Mouse (Mus musculus): ENCODE measurements at regions not wholly inside any gene's neighbourhood (a gene's known extent, or its start where the extent isn't known, plus 50 kb on each side); places are given as distances from the start of the nearest gene placed in this dataset.

- Histone ChIP-seq H3K4me2 (ENCODE audit: low read length) (no peak overlapping the region), H3K4me1 (replicated peaks; ENCODE audit: insufficient read depth, low read length) (no peaks in the 10 kb centered on the region), H3K27ac (no peak overlapping the region), H3K36me3 (ENCODE audit: insufficient read depth, low read length) (no peaks in the 10 kb centered on the region), H3K27me3 (ENCODE audit: insufficient read depth, low read length) (no peaks in the 10 kb centered on the region), H3K9me3 (replicated peaks; ENCODE audit: low read length) (no peaks in the 10 kb centered on the region), H3K4me3 (replicated peaks; ENCODE audit: low read depth, low read length) (no peak overlapping the region), H3K9ac (ENCODE audit: low read depth, low read length) (no peak overlapping the region)
- ATAC-seq (replicated peaks; ENCODE audit: low FRiP score, low read depth) (no peak), DNase-seq (ENCODE audit: low spot score) (peak; percentile 77)
- TF ChIP-seq CTCF (IDR thresholded peaks at IDR 0.05; ENCODE audit: low read depth) = peak; percentile 84
Observed at GRCm38 (mm10) chr1:185546346-185546745, 91.7 kb downstream of the Slc30a10 start.

GRCm38 (mm10) chr1:185572761-185573530, 118.3 kb downstream of the Slc30a10 start:
- DNase-seq (ENCODE audit: low spot score) (no peak), ATAC-seq (replicated peaks; ENCODE audit: low FRiP score, low read depth) (no peak)
- Histone ChIP-seq H3K9me3 (replicated peaks; ENCODE audit: low read length) (no peaks in the 10 kb centered on the region), H3K4me1 (replicated peaks; ENCODE audit: insufficient read depth, low read length) (no peaks in the 10 kb centered on the region), H3K9ac (ENCODE audit: low read depth, low read length) (no peak overlapping the region), H3K4me2 (ENCODE audit: low read length) (no peak overlapping the region), H3K27me3 (ENCODE audit: insufficient read depth, low read length) (no peaks in the 10 kb centered on the region), H3K27ac (no peak overlapping the region), H3K4me3 (replicated peaks; ENCODE audit: low read depth, low read length) (no peak overlapping the region), H3K36me3 (ENCODE audit: insufficient read depth, low read length) (no peaks in the 10 kb centered on the region)
- 52% methylated on average over 9 of the region's 9 CpGs for WGBS
- no peak for TF ChIP-seq CTCF (IDR thresholded peaks at IDR 0.05; ENCODE audit: low read depth)

GRCm38 (mm10) chr1:185574978-185575377, 120.3 kb downstream of the Slc30a10 start:
- no peak for ATAC-seq (replicated peaks; ENCODE audit: low FRiP score, low read depth)
- no peaks in the 10 kb centered on the region for H3K27me3 ChIP-seq (ENCODE audit: insufficient read depth, low read length)
- WGBS = 43% methylated on average over 4 of the region's 4 CpGs
- no peak for DNase-seq (ENCODE audit: low spot score)
- no peak overlapping the region for H3K4me3 ChIP-seq (replicated peaks; ENCODE audit: low read depth, low read length)
- H3K4me2 ChIP-seq (ENCODE audit: low read length) = no peak overlapping the region
- H3K9me3 ChIP-seq (replicated peaks; ENCODE audit: low read length) = no peaks in the 10 kb centered on the region
- H3K27ac ChIP-seq = no peak overlapping the region
- no peak overlapping the region for H3K9ac ChIP-seq (ENCODE audit: low read depth, low read length)
- no peaks in the 10 kb centered on the region for H3K36me3 ChIP-seq (ENCODE audit: insufficient read depth, low read length)
- no peaks in the 10 kb centered on the region for H3K4me1 ChIP-seq (replicated peaks; ENCODE audit: insufficient read depth, low read length)
- no peak for TF ChIP-seq CTCF (IDR thresholded peaks at IDR 0.05; ENCODE audit: low read depth)

GRCm38 (mm10) chr1:185579824-185580223, 125.2 kb downstream of the Slc30a10 start:
- WGBS = 69% methylated on average over 1 of the region's 1 CpGs
- H3K4me2 ChIP-seq (ENCODE audit: low read length) = no peak overlapping the region
- no peak for TF ChIP-seq CTCF (IDR thresholded peaks at IDR 0.05; ENCODE audit: low read depth)

GRCm38 (mm10) chr1:185585191-185585870, 130.7 kb downstream of the Slc30a10 start:
- Histone ChIP-seq H3K9me3 (replicated peaks; ENCODE audit: low read length) (no peaks in the 10 kb centered on the region), H3K27ac (no peak overlapping the region), H3K36me3 (ENCODE audit: insufficient read depth, low read length) (no peaks in the 10 kb centered on the region), H3K4me3 (replicated peaks; ENCODE audit: low read depth, low read length) (no peak overlapping the region), H3K4me1 (replicated peaks; ENCODE audit: insufficient read depth, low read length) (no peaks in the 10 kb centered on the region), H3K4me2 (ENCODE audit: low read length) (no peak overlapping the region), H3K27me3 (ENCODE audit: insufficient read depth, low read length) (no peaks in the 10 kb centered on the region), H3K9ac (ENCODE audit: low read depth, low read length) (no peak overlapping the region)
- TF ChIP-seq CTCF (IDR thresholded peaks at IDR 0.05; ENCODE audit: low read depth) = no peak
- DNase-seq (ENCODE audit: low spot score) (no peak), ATAC-seq (replicated peaks; ENCODE audit: low FRiP score, low read depth) (no peak)
- WGBS = 69% methylated on average over 6 of the region's 6 CpGs

More at GRCm38 (mm10) chr1:185579824-185580223, 125.2 kb downstream of the Slc30a10 start:
- H3K4me3 ChIP-seq (replicated peaks; ENCODE audit: low read depth, low read length) = no peak overlapping the region
- ATAC-seq (replicated peaks; ENCODE audit: low FRiP score, low read depth) (no peak), DNase-seq (ENCODE audit: low spot score) (no peak)
- H3K36me3 ChIP-seq (ENCODE audit: insufficient read depth, low read length) = no peaks in the 10 kb centered on the region
- no peaks in the 10 kb centered on the region for H3K27me3 ChIP-seq (ENCODE audit: insufficient read depth, low read length)
- H3K9me3 ChIP-seq (replicated peaks; ENCODE audit: low read length) = no peaks in the 10 kb centered on the region
- H3K9ac ChIP-seq (ENCODE audit: low read depth, low read length) = no peak overlapping the region
- H3K4me1 ChIP-seq (replicated peaks; ENCODE audit: insufficient read depth, low read length) = no peaks in the 10 kb centered on the region
- no peak overlapping the region for H3K27ac ChIP-seq

- no peaks in the 10 kb centered on the region for H3K4me1 ChIP-seq (replicated peaks; ENCODE audit: insufficient read depth, low read length)
- H3K27ac ChIP-seq = no peak overlapping the region
- no peaks in the 10 kb centered on the region for H3K27me3 ChIP-seq (ENCODE audit: insufficient read depth, low read length)
- no peak for TF ChIP-seq CTCF (IDR thresholded peaks at IDR 0.05; ENCODE audit: low read depth)
- H3K36me3 ChIP-seq (ENCODE audit: insufficient read depth, low read length) = no peaks in the 10 kb centered on the region
- no peak overlapping the region for H3K4me3 ChIP-seq (replicated peaks; ENCODE audit: low read depth, low read length)
- DNase-seq (ENCODE audit: low spot score) (peak; percentile 37), ATAC-seq (replicated peaks; ENCODE audit: low FRiP score, low read depth) (no peak)
- H3K4me2 ChIP-seq (ENCODE audit: low read length) = no peak overlapping the region
- 58% methylated on average over 13 of the region's 13 CpGs for WGBS
- H3K9me3 ChIP-seq (replicated peaks; ENCODE audit: low read length) = no peaks in the 10 kb centered on the region
- no peak overlapping the region for H3K9ac ChIP-seq (ENCODE audit: low read depth, low read length)
Observed at GRCm38 (mm10) chr1:185587671-185588347, 133.2 kb downstream of the Slc30a10 start.

All from kidney, postnatal 0 days (tissue).